Mouse (Mus musculus): ENCODE measurements around the gene Kcnj12.

Gene Kcnj12

GRCm38 (mm10) chr11:61024996-61025395, 2.6 kb downstream of the Kcnj12 start:
- no peak for DNase-seq (ENCODE audit: low read depth, low spot score)

DNA sequence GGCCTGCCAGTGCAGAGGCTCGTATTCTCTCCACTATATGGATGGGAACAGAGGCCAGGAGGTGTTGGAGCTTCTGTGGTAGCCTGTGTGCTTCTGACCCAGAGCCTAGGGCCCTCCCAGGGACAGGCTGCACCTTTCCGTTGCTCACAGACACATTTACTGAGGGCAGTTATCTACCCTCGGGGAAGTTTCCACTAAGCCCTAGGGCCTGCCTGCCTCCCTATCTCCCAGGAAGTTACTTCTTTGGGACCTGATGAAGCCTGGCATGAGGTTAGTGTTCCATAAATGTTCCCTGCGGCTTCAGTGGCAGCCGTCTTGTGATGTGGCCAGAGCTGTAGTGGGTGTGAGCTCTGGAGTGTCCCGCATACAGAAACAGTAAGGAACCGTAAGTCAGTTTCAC, 3.2 kb downstream of the Kcnj12 start:
- DNase-seq (ENCODE audit: low read depth, low spot score) = no peak

DNA sequence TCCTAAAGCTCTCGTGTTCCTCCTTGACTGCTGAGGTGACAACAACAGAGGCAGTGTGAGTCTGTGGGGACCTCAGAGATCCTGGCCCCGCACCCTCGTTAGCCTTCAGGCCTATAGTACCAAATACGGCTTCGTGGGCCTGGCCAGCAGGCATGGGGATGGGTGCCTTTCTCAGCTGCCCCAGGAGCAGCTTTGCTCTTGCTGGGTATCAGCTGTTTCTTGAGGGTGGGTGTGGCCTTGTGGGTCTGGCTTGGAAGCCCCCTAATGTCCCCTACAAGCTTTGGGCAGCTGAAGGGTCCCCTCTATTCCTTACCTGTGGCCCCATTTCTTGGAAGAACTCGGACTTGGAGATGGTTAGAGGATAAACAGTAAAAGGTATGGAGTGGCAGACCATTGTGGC, 4.0 kb downstream of the Kcnj12 start:
- no peak for DNase-seq (ENCODE audit: low read depth, low spot score)

DNA sequence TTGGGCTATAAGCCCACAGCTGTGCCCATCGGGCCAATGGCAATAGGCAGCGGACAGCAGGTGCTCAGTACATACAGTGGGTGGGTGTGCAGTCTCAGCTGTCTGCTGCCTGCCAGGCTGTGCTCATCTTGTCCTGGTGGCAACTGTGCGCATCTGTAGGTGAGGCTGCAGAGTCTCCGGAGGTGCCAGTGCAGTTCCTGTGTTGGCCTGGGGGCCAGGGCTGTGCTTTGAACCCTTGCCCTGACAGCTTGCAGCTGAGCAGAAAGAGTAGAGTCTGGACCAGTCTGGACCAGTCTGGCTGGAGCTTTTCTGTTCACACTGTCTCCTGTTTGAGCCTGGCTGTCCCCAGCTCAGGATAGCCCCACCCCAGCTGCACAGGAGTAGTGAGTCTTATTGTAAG, 4.8 kb downstream of the Kcnj12 start:
- DNase-seq (ENCODE audit: low read depth, low spot score) = no peak

DNA sequence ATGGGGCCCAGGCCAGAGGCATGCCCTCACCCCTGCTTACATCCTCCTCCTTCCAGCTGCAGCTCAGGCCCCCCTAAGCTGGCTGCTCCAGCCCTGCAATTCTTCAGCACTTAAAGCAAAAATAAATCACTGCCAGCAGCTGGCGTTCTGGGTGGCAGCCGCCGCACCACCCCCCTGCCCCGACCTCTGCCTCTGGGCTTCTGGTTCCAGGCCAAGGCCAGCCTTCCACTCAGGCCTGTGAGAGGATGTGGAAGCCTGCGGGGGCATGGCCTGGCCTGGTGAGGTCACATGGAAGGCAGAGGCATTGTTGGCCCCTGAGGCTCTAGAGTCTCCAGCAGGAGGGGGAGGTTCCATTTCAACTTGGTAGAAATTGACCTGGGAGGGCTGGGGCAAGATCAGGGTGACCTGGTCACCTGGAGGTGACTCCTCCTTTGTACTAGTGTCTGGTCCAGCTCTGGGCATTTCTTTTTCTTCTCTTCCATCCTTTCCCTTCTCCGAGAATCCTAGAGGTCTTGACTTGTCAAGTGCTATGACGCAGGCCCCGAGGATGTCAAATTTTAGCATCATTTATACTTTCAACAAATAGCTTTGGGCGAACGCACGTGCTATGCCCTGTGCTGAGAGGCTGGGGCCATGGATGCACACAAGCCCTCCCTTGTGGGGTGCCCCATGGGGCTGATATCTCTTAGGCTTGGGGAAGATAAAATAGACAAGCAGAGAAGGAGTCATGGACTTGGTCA, 6.0 kb downstream of the Kcnj12 start:
- no peak for DNase-seq (ENCODE audit: low read depth, low spot score)

- DNase-seq (ENCODE audit: low read depth, low spot score) = no peak
Measured at GRCm38 (mm10) chr11:61029116-61029740, 6.9 kb downstream of the Kcnj12 start.

DNA sequence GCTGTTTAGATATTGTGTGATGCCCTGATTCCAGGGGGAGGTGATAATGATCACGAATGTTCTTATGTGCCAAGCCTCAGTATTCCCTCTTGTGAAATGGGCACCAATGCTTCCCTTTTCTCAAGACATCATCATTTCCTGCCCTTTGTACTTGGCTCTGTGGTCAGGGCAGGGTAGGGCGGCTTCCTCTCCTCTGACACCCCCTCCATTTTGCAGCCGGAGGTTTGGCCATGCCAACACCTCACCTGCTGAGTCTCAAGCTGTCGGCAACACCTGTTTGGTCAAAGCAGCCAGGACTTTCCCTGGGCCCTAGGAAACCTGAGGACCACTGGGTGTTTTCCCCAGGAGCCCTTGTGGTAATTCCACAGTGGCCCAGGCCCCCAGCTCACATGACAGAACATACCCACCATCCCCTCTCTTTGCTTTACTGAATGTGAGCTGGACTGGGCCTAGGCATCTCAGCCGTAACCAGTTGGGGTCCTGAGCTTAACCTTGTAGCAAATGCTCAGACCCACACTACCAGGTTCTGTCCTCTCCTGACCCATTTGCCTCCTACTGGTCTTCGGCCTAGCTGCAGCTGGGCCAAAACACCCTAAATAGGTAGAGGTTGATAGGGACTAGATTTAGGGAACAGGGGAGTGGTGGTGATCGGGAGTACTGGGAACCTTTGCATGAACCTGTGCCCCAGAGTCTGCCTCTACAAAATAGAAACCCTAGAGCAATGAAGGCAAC, 7.7 kb downstream of the Kcnj12 start:
- no peak for DNase-seq (ENCODE audit: low read depth, low spot score)

GRCm38 (mm10) chr11:61031137-61031536, 8.8 kb downstream of the Kcnj12 start:
- DNase-seq (ENCODE audit: low read depth, low spot score) = no peak

DNA sequence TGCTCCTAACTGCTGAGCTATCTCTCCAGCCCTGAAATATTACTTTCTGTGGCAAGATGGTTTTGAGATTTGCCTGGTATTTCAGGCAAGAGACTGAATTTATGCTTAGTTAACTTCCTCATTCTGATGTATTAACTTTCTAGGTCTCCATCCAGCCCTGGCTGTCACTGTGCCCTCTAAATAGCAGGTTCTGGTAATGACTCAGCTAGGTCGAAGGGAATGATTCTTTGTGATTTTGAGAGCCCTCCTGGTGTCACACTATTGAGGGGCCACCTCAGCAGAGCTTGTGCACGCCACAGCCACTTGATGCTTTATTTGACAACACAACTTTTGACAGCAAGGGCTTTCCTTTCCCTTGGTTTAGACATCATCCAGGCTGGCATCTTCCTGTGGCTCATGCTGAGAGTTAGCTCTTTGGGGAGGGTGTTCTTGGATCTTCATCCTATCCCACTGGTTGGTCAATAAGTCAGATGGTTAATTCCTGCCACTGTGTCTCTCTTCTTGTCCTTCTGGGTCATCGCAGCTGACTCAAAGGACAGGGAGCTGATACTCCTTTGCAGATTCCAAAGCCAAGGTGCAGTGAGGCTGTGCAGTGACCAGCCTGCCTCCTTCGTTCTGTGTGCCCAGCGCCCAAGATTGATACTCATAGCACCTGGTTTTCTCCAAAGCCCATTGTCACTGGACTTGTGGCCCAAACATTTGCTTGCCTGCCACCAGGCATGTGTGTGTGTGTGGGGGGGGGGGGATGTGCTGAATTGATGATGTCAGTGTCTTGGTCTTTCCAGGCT, 9.5 kb downstream of the Kcnj12 start:
- DNase-seq (ENCODE audit: low read depth, low spot score) = no peak

- DNase-seq (ENCODE audit: low read depth, low spot score) = no peak
Measured at GRCm38 (mm10) chr11:61032481-61032880, 10.1 kb downstream of the Kcnj12 start.

DNA sequence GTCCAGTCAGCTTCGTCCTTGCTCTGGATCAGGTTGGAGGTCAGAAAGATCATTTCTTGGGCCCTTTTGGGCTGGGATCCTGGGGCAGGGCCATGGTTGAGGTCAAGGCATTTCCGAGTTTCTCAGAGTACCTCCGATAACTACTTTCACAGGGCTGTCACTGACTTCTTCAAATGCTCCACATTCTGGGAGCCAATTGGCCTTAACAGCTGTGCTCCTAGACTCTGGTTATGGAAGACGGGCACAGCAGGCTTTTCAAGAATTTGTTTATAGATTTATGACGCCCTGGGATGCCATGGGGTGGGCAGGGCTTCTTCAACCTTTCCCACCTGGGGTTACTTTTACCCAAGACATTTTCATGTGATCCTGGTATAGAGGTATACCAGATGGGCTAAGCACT, 10.8 kb downstream of the Kcnj12 start:
- DNase-seq (ENCODE audit: low read depth, low spot score) = no peak

- no peak for DNase-seq (ENCODE audit: low read depth, low spot score)
Measured at GRCm38 (mm10) chr11:61036639-61037038, 14.3 kb downstream of the Kcnj12 start.

- DNase-seq (ENCODE audit: low read depth, low spot score) = no peak
Measured at GRCm38 (mm10) chr11:61038277-61038782, 16.0 kb downstream of the Kcnj12 start.

GRCm38 (mm10) chr11:61040856-61041652, 18.7 kb downstream of the Kcnj12 start:
- DNase-seq (ENCODE audit: low read depth, low spot score) = peak; percentile 10

- no peak for DNase-seq (ENCODE audit: low read depth, low spot score)
Measured at GRCm38 (mm10) chr11:61042593-61042992, 20.2 kb downstream of the Kcnj12 start.

- peak; percentile 50 for DNase-seq (ENCODE audit: low read depth, low spot score)
Measured at GRCm38 (mm10) chr11:61043055-61043992, 21.0 kb downstream of the Kcnj12 start.

- DNase-seq (ENCODE audit: low read depth, low spot score) = no peak
Measured at GRCm38 (mm10) chr11:61044741-61045140, 22.4 kb downstream of the Kcnj12 start.

DNA sequence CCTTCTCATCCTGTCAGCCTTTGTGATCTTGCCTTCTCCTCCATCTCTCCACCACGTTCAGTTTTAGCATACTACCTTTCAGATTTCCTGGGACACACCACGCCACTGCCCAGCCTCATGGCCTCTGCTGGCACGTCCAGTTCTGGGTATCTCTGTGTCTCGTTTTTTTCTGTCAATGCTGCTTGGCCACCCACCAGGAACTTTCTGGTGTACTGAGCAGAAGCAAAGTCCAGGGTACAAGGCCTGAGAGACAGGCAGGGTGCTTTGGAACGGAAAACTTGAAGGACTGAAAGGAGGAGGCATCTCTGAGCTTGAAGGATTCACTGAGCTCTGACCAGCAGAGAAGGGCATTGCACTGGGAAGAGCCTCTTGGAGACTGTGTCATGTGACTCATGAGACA, 25.1 kb downstream of the Kcnj12 start:
- DNase-seq (ENCODE audit: low read depth, low spot score) = no peak

DNA sequence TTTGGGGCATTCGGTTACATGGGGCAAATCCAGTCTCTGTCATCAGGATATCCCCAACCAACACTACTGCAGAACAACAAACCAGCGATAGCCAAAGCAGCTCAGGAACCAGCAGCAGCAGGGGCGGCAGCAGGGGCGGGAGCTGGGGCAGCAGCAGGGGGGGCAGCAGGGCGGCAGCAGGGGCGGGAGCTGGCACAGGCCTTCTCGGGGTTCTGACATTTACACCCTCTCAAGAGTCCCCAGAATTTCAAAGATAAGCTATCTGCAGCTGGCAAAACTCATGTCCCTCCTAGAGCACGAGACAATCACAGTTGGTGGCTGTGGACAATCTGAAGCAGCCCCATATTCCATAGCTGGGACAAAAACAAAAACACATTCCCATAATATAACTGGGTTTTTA, 28.8 kb downstream of the Kcnj12 start:
- DNase-seq (ENCODE audit: low read depth, low spot score) = no peak

- no peak for DNase-seq (ENCODE audit: low read depth, low spot score)
Measured at GRCm38 (mm10) chr11:61056871-61057270, 34.5 kb downstream of the Kcnj12 start.

Data from A20 (cell line).